Mouse (Mus musculus) kidney, adult 2 months (tissue): Measurements from ENCODE around the gene Zfp280d. TPM values are rescaled to one million over a fixed set of nuclear protein-coding genes. Genes with fewer than 3 reads are reported as not detected.

ENCODE experiments used
- DNase-seq: peaks from one replicate; pipeline ENCODE4 v3.0.0; 2021
- H3K27ac ChIP-seq: fragments of 200-500 bp; 2 replicates; pipeline ENCODE4 v1.5.1; 2012; ENCODE audit warnings: low read depth, low read length, control low read depth, inconsistent platforms; ENCODE audit not compliant: insufficient read depth
- H3K27me3 ChIP-seq: fragments of 200-500 bp; replicated peaks from 2 replicates; pipeline ENCODE4 v1.6.1; 2012; ENCODE audit warnings: mild to moderate bottlenecking, moderate library complexity, low read length, inconsistent platforms; ENCODE audit not compliant: control insufficient read depth, insufficient read depth
- H3K36me3 ChIP-seq: fragments of 200-500 bp; 2 replicates; pipeline ENCODE4 v1.6.1; 2012; ENCODE audit warnings: mild to moderate bottlenecking, moderate library complexity, low read length, inconsistent platforms; ENCODE audit not compliant: control insufficient read depth, insufficient read depth
- H3K4me1 ChIP-seq: fragments of 200-500 bp; 2 replicates; pipeline ENCODE4 v1.6.1; 2011; ENCODE audit warnings: low read length; ENCODE audit not compliant: control insufficient read depth, insufficient read depth
- H3K4me3 ChIP-seq: fragments of 200-500 bp; 2 replicates; pipeline ENCODE4 v1.5.1; 2011; ENCODE audit warnings: mild to moderate bottlenecking, low read depth, low read length, control low read depth; ENCODE audit not compliant: insufficient read depth
- CTCF ChIP-seq: fragments of 200-500 bp; conservative IDR thresholded peaks from 2 replicates; pipeline ENCODE4 v1.5.1; 2011; ENCODE audit warnings: low read depth, mild to moderate bottlenecking, control low read depth, low read length, moderate library complexity, mixed read lengths; ENCODE audit not compliant: insufficient read depth, insufficient read length
- POLR2A ChIP-seq: fragments of 200-500 bp; IDR thresholded peaks from one replicate; pipeline ENCODE4 v1.6.1; 2011; ENCODE audit warnings: low read depth, low read length, control low read depth
- WGBS: fragments of 180-500 bp; shearing (Covaris S2); methylation state at CpG from one replicate; pipeline ENCODE4 v1.1.7; 2018; 5-methylcytosine and 5-hydroxymethylcytosine counted together
- polyA plus RNA-seq: library from polyadenylated mRNA; depleted of rRNA; stranded (reverse); fragments of >200 nt; gene quantifications from 2 replicates; pipeline ENCODE4 v1.2.3, GENCODE M21; 2012; rRNA removed

Gene Zfp280d
- polyA plus RNA-seq, 1 experiment: 7.6 TPM

GRCm38 (mm10) chr9:72405882-72406638 lies 131.4 kb downstream of the Zfp280d start:
- H3K27ac ChIP-seq: no peak overlapping the region
- no peaks in the 10 kb centered on the region for H3K27me3 ChIP-seq
- H3K4me3 ChIP-seq: no peak overlapping the region
- 85% methylated on average over 9 of the region's 9 CpGs for WGBS
- no peaks in the 10 kb centered on the region for H3K4me1 ChIP-seq
- TF ChIP-seq POLR2A: no peak
- TF ChIP-seq CTCF: no peak
- H3K36me3 ChIP-seq: no peaks in the 10 kb centered on the region
- no peak for DNase-seq

GRCm38 (mm10) chr9:72408131-72408586 lies 133.5 kb downstream of the Zfp280d start:
- Histone ChIP-seq H3K27ac (no peak overlapping the region), H3K4me3 (peak overlapping the region; percentile 28), H3K27me3 (no peaks in the 10 kb centered on the region), H3K36me3 (no peaks in the 10 kb centered on the region), H3K4me1 (no peaks in the 10 kb centered on the region)
- TF ChIP-seq CTCF: peak; percentile 99; the same call in 1 of the 2 replicates
- TF ChIP-seq POLR2A: no peak
- DNase-seq: peak; percentile 77
- 4% methylated on average over 12 of the region's 12 CpGs for WGBS

DNA sequence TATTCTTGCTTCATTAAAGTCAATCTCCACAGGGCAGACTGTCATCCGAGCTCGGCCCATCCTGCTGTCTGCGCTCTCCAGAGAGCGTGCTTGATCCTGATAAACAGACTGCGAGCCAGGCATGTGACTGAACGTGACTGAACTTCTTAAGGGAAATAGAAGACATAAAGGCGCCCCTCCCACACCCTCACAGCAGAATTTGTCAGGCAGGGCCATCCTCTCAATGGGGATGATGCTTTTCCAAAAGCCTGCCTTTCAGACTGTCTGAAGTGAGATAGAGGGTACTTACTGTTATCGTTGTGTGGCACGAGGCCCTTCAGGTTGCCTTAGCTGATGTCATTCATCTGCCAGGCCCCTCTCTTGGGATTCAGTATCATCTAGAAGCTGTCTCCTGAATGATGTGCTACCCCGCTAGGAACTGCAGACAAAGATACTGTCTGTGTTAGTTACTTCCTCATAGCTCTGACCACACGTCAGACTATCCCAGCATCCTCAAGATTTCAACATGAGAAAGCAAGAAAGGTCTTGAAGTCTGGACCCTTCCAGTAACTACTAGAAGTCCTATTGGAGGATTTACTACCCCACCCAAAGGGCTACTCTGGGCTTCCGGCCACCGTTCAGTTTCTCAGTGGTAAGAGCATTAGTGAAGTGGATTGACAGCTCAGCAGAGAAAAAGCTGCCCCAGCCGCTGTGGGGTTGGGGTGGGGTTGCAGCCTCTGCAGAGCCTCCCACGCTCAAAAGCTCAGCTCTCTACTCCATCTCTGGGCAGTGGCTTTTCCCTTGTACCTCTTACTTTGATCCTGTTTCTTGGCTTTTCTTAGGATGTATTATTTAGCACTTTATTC lies 134.9 kb downstream of the Zfp280d start:
- Histone ChIP-seq H3K27me3 (no peaks in the 10 kb centered on the region), H3K4me3 (no peak overlapping the region), H3K4me1 (no peaks in the 10 kb centered on the region), H3K36me3 (no peaks in the 10 kb centered on the region), H3K27ac (no peak overlapping the region)
- no peak for DNase-seq
- TF ChIP-seq CTCF: no peak
- 57% methylated on average over 15 of the region's 15 CpGs for WGBS

DNA sequence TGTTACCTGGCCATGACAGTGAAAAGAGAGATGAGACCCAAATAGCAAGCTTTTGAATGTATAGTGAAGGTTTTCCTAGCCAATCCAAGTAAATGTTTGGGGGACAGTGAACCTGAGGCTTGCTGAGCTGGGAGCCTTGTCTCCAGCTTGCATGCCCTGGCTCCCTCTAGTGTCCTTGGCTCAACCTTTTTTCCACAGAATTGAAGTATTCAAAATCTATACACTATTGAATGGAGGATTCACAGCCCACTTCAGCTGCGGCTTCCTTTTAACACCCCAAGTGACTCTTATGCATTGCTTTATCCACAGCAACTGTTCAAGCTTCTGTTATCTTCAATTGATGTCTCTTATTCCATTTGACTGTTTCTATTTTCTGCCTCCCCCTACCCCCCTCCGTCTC lies 137.1 kb downstream of the Zfp280d start:
- H3K36me3 ChIP-seq: no peaks in the 10 kb centered on the region
- no peak overlapping the region for H3K4me3 ChIP-seq
- no peaks in the 10 kb centered on the region for H3K27me3 ChIP-seq
- H3K27ac ChIP-seq: no peak overlapping the region
- TF ChIP-seq CTCF (no peak; the same call in 1 of the 2 replicates), POLR2A (no peak)
- no peak for DNase-seq
- no peaks in the 10 kb centered on the region for H3K4me1 ChIP-seq
- 93% methylated on average over 2 of the region's 2 CpGs for WGBS

Other genes starting within 250 kb of the Zfp280d start
- gene Tcf12, start 163.0 kb upstream of the Zfp280d start, polyA plus RNA-seq: 50.0 and 59.9 TPM in 2 replicates
- 0.07 and 0.11 TPM in 2 replicates for gene Mns1, start 163.2 kb downstream of the Zfp280d start, polyA plus RNA-seq
- gene Tex9, start 217.4 kb downstream of the Zfp280d start, polyA plus RNA-seq: 3.0 and 3.4 TPM in 2 replicates